Mouse (Mus musculus): ENCODE data around the gene Gmpr.

The Gmpr gene

DNA sequence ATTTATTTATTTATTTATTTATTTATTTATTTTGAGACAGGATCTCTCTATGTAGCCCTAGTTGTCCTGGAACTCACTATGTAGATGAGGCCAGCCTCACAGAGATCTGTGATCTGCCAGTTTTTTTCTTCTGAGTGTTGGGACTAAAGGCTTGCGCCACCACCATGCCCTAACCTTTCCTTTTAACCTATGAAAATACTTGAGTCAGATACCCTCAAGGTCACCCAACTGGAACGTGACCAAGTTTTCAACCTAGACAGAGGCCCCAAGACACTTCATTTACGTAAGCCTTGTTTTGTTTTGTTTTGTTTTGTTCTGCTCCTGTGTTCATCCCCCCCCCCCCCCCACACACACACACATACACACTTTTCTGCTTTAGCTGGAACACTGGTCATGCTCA lies 1.7 kb upstream of the Gmpr start:
- no peak for DNase-seq (ENCODE audit: low spot score)

DNA sequence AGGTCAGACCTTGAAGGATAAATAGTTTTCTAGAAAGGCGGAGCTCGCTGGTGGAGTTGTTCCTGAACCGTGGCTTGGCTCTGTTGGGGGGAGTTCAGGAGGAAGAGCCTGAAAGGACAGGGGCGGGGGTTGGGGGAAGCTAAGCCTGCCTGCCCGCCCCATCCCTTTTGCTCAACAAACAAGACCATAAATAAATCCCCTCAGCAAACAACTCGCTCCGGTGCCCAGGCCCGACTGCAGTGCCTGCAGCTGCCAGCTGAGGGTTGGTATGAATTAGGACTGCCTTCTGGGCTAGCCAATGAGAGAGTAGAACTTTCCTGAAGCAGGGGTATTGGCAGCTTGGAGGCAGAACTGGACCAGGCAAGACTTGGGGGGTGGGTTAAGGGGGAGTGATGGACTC lies 1.3 kb downstream of the Gmpr start:
- DNase-seq (ENCODE audit: low spot score): peak; percentile 78

DNA sequence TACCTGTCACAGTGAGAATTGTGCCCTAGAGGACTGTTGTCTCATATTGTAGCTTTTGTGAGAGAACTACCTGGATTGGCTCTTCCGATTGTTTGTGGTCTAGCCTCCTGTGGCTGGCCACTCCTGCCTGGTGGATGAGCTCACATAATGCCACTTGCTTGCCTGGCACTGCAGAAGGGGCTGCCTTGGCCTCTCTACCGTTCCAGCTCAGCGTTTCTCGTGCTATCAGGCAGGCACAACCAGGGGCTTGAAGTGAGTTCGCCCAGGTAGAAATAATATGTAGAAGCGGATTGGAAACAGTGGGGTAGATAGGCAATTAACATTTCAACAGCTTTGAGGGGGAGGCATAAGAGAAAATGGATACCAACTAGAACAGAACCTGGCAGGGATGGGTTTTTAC lies 2.1 kb downstream of the Gmpr start:
- DNase-seq (ENCODE audit: low spot score): no peak

DNA sequence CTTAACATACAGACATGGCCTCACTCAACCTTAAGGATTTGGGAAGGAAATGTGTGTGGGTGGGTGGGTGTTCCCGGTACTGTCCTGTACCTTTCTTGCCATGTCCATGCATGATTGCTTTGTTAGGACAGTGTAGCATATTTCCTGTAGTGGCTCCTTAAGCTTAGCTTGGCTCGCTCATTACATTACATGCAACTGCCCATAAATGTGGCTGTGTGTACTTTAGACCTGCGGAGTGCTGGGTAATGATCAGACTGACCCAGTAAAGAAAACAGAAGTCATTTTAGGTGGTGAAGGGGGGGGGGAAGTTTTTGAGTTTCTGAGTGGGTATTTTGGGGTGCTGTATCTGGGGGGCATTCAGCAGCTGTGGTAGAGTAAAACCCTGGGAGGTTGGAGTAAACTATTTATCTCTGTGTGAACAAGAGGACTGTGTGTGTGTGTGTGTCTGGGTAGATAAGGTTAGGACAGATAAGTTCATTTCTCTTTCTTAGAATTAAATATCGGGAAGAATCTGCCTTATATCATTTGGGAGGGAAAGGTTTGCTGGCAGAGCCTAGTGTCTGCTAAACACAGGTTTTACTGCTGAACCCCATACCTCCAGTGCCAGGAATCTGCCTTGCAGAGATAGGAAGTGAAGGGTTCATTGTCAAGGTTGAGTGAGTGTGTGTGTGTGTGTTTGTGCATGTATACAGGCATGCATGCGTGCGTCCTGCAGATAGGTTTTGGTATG lies 4.6 kb downstream of the Gmpr start:
- DNase-seq (ENCODE audit: low spot score): no peak

DNA sequence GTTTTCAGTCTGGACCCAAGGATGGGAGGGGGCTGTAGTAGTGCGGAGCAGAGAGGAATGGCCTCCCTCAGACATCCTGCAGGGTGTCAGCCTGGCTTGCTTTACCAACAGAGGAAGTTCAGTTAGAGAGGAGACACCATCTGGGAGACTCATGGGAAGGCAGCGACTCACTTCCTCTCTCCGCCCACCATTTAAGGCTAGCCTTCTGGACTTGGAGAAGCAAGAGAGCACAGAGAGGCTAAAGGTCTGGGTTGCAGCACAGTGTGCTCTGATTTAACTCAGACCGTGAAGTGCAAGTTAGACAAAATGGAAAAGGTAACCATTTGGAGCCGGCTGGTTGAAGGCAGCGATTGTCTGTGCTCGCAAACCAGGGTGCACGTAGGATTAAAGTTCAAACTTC lies 5.3 kb downstream of the Gmpr start:
- no peak for DNase-seq (ENCODE audit: low spot score)

DNA sequence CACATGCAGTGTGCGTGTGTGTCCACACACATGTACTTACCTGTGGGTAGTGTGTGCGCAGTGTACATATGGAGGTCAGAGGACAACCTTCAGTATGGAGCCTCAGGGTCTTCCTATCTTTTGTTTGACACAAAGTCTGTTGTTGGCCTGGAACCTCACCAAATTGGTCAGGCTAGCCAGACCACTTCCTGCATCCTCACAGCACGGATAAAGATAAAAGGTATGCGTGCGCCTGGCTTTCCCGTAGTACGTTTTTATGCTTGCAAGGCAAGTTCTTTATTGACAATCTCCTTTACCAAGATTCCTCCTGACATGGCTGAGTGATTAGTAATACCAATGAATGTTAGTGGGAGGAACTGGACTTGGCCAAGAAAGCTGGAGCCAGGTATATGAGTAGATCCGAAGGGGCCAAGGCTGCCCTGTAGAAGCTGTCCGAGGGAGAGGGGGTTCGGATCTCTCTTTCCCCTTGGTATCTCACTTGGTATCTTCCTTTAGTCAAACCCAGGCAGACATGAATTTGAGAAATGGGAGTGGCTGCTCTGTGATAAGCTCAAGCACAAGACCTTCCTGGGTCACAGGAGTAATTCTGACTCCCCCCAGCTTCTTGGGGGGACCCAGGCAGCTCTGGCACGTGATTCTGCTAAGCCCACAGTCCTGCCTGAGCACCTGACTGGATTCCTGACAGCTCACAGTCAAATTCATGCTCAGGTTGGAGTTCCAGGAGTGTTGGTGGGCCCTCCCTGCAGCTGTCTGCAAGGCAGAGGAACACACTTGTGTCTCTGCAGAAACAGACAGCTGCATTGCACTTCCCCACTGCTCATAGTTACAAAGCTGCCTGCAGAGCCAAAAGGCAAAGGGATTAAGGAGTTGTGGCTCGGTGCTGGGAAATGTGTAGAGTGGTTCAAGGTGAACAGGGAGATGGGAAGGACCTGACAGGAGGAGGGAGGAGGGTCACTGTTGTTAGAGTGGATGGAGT lies 6.1 kb downstream of the Gmpr start:
- no peak for DNase-seq (ENCODE audit: low spot score)

DNA sequence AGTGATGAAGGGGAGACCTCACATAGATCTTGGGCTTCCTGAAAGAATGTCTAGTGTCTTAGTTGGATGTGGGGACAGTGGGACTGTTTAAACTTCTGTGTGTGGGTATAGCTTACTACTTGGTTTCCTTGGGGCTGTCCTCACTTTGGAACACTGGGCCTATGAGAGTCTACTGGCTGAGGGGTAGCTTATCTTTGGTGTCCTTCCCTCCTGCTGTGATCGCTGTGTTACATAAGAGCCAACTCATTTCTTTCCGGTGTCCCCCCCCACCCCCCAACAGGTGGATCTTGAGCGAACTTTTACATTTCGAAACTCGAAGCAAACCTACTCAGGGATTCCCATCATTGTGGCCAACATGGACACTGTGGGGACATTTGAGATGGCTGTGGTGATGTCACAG lies 6.9 kb downstream of the Gmpr start:
- no peak for DNase-seq (ENCODE audit: low spot score)

DNA sequence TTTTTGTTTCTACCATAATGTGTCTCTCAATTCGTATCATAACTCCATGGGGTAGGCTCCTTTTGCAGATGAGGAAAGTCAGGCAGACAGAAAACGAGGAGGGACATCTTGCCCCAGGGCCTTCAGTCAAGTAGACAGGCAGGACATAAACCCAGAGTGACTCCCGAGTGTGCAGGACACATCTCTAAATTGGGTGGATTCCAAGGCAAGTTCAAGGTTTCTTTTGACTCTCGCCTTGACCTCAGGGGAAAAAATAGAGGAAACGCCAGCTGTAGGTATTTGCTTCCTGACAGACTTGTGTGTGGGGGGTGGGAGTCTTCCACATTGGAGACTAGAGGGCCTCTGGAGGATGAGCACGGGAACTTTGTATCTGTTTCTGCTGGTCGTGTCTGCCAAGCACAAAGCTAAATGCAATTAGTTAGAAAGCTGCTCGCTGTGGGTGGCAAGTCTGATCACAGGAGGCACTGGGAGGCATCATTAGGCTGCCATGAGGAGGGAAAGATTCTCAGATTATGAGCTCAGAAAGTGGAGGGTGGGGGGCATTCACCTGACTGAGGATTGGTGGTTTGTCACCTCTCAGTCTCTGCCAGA lies 7.7 kb downstream of the Gmpr start:
- no peak for DNase-seq (ENCODE audit: low spot score)

DNA sequence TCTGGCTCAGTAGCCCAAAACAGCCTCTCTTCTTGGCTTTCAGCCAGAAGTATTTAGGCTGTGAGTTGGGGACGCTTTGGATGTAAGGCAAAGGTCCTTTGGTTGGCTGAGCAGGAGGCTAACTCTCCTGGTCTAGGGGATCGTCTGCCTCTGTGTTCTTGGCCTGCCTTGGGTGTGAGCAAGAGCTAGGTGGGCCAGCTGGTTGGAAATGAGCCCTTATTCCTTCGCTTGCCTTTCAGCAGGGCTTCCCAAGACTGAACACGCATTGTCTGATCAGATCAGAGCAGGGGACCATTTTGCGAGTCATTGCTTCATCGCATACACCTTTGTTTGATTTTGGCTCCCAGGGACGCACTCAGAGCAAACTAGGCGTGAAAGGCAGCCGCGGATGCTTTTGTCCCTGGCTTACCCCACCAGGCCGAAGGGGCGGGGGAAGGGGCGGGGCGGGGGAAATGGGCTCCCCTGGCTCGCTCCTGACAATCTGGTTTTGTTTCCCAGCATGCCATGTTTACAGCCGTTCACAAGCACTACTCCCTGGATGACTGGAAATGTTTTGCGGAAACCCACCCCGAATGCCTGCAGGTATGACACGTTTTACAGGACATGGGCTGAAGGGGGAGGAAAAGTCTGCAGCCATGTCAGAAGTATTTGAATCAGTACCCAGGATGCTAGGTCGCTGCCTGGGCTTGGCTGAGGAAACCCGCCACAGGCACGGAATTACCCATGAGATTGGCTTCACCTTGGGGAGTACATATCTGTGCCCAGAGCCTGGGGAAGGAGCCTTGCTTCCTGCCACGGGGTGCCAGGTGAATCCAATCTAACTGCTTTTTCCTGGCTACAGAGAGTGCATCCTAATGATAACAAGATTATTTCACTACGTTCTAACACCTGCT lies 9.5 kb downstream of the Gmpr start:
- no peak for DNase-seq (ENCODE audit: low spot score)

DNA sequence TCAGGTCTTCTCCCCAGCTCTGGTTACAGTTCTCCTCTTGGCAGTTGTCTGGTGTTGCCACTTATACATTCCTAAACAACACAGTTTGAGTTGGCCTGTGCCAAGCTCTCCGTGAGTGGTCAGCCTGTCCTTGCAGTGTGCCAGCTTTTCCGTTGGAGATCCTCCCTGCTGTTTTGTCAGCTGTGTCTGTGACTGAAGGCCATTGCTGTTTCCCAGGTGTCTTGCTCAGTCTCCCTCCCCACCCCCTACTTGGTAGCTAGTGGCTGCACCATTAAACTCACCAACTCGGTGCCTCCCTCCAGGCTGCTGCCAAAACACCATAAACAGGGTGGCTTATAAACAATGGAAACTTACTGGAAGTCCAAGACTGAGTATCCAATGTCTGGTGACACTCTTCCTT lies 17.1 kb downstream of the Gmpr start:
- DNase-seq (ENCODE audit: low spot score): no peak

DNA sequence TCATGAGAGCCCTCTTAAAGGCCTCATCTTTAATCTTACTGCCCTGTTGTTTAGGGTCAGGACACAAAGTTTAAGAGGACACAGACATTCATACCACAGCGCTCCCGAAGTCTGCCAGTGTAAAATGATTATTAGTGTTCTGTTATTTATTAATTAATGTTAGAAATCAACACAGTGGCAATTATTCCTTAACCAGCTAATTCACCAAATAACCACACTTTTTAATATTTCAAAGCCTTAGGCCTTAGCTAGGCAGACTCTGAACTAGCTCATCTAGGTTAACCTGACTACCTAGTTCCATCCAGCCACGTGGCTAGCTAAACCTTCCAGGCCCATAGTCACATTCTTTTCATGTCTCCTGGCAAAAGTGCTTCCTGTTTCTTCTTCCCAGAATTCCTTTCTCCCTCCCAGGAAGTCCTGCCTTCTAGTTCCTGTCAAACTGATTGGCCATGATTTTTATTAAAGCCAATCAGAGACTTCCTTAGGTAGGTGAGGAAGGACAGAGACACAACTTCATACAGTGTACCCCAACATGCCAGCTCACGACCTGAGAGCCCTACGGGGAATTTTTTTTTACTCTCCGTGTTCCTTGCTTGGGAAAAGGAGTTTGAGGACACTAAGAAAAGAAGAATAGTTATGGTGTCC lies 17.7 kb downstream of the Gmpr start:
- no peak for DNase-seq (ENCODE audit: low spot score)

DNA sequence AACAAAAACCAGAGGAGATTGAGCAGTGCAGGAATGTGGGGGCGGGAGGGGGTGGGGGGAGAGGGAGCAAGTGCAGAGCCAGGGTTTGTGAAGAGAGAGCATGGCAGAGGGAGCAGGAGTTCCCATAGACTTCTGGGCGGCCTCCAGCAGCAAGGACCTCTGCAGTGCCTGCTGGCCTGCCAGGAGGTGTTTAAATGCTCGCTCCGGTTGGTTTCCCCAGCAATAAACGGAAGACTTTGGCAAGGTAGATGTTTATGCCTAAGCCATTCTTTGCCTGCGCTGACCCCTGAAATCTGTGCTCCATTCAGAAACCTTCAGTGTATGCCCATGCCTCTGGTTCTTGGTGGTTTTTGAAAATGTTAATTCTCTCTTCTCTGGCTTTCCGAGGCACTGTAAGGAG lies 19.0 kb downstream of the Gmpr start:
- DNase-seq (ENCODE audit: low spot score): no peak

DNA sequence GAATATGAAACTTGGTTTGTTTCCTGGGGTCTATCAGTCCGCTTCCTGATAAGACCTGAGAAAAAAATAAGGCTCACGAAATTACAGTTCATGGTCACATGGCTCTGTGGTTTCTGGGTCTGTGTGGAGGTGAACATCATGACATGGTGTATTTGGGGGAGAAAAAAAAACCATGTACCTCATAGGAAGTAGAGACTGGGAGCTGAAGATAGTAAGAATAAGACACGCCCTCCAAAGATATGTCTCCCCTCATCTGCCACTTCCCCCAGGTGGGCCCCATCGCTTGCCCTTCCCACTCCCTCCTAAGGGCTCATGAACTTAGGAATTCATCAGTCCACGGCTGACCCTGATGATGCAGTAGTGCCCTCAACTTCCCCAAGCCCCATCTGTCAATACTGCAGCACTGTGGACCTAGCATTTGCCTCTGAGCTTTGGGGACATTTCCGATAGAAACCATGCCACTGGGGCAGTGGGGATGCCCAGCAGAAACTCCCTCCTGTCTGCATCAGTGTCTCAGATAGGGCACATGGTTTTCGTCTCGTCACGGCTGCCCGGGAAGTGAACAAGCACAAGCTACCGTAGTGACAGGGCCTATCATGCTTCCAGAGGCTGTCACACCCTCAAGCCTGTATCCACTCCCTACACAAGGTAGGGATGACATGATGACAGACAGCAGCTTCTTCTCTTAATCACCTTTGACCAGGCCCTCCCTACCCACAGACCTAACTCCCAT lies 20.2 kb downstream of the Gmpr start:
- DNase-seq (ENCODE audit: low spot score): no peak

DNA sequence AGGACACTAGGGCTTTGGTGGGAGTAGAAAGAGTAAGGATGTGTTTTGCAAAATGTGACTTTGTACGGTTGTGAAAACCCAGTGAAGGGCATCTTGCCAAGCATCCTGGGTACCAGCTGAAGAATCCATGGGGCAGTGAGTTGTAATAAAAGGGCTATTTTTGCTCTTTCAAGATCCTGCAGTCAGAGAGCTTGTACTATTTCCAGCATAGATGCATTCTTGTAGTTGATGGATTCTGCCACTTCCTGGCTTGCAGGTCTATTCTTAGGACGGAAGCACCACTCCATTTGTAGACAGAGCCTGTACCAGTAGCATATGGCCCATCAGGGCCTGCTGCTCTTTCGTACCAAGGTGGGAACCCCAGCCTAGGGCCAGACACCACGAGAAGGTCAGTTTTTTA lies 21.5 kb downstream of the Gmpr start:
- no peak for DNase-seq (ENCODE audit: low spot score)

DNA sequence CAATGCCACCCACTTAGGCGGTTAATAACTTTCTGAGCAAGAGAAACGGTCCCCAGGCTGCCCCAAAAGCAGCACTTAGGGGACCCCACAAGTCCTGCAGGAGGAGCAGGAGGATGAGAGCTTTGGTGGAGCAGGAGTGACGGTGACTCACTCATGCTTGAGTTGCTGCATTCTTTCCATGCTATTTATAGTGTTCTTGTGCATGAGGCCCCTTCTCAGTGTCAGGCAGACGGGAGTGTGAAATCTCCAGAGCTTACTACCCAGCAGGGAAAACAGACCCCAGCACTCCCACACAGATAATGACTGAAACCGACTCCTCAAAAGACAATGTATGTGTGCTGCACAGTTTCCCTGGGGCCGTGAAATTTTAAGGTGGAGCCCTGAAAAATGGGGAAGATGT lies 23.5 kb downstream of the Gmpr start:
- DNase-seq (ENCODE audit: low spot score): no peak

DNA sequence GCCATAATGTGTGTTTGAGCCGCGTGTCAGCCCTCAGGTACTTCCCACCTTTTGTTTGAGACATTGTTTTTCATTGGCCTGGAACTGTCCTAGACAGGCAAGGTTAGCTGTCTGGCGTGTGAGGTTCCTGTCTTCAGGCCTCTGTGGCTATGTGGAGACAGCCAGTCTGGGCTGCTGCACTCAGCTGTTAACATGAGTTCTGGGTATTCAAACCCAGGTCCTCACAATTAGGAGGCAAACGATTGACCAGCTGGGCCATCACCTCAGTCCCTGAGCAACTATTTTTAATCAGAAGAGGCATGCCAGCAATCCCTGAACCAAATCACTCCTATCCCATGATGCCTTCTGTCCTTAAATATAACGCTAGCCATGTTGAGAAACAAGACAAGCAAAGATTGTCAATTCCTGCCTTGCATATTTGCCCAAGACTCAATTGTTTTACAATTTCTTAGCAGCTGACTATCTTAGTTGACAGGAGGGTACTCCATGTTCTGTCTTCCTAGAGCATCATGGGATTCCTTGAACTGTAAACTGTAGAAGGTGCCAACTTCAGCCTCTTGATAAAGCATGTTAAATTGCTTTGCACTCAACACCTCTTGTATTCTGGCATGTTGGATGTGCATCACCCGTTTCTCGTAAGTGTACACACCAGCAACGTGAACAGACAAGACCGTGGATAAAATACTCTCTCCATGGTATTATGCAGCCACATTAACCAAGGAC lies 28.6 kb downstream of the Gmpr start:
- no peak for DNase-seq (ENCODE audit: low spot score)

DNA sequence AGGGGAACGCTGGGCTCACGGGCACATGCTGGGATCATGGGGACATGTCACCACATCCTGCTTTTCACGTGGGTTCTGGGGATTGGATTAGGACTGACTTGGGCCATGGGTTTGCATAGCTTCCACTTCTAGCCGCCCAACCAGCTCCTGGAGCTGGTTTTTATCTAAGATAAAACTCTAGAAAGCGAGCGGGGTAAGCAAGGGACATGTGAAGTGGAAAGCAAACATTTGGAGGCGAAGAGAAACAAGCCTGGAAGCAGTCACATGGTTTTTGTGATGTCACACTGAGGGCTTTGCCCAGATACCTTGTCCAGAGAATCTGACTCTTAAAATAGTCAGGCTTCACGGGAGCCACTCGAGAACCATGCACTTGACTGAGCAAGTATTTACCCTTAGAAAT lies 29.9 kb downstream of the Gmpr start:
- DNase-seq (ENCODE audit: low spot score): no peak

DNA sequence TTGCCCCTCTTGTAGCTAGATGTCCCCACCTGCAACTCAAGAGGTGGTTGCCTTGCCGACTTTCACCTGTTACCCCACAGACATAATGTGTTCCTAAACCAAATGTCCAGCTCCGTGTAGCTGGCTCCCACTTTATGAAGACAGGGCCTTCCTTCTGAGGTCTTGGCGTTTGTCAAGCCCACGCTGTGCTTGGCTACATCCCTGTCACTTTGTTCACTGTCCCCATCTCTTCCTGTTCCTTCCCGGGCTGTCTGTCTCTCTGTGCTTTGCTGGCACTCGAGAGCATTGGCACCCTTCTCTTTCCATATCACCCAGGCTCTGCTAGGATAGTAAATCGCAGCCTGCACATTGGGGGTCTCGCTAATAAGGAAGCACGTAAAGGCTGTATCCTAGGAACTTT lies 30.8 kb downstream of the Gmpr start:
- DNase-seq (ENCODE audit: low spot score): no peak

DNA sequence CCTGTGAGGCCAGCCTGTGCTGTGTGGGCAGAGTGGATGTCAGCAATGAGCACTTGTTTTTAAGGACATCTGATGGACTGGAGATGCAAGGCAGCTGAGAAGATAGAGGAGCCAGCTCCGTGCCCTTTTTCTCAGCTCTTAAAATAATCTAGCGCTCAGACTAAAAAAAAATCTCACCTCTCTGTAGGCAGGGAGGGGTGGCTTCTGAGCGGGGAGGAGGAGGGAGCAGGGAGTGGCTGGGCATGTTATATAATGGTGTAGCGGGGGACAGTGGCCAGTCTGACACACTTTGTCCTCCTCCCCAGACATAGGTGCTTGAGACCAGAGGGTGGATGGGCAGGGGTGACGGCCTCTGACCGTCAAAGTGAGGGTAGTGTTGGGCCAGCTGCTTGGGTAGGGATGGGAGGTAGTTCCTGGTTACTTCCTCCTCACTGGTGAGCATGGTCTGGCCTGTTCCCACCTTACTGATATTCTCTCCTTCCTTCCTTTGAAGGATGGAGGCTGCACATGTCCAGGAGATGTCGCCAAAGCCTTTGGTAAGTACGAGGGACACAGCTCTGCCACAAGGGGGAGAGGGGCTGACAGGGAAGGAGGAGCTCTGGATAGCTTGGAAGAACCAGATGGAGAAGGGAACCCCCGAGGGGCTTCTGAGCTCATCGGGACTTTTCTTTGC lies 31.4 kb downstream of the Gmpr start:
- peak; percentile 73 for DNase-seq (ENCODE audit: low spot score)

DNA sequence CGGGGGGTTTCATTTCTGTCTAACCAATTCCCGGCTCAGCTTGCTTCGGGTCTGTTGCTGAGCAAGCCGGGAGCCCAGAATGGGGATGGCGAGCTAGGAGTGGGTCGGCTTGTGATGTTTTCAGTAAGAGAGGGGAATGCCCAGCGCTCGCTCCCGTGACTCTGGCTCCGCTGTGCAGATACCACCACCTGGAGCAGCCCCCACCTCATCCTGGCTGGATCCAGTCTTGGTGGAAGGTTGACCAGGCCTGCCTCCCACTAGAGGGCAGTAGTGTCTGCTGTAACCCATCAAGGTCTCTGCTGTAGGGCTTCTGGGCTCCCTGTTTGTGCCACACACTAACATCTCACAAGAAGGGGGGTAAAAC lies 31.9 kb downstream of the Gmpr start:
- peak; percentile 85 for DNase-seq (ENCODE audit: low spot score)
